Mouse (Mus musculus) bone marrow, adult 2 months (tissue): ENCODE results near the gene Nol4l. TPM values are rescaled to one million over a fixed set of nuclear protein-coding genes. Genes with fewer than 3 reads are reported as not detected.
A peak's percentile ranks its signal among the peaks of the same experiment; 100 is the strongest.

Source experiments
- H3K27ac ChIP-seq: fragments of 200-500 bp; 2 replicates; pipeline ENCODE4 v1.5.1; 2012; ENCODE audit warnings: low read depth, mild to moderate bottlenecking, control low read depth, inconsistent platforms, low read length; ENCODE audit not compliant: control insufficient read depth, poor library complexity, insufficient read depth
- H3K4me1 ChIP-seq: fragments of 200-500 bp; 2 replicates; pipeline ENCODE4 v1.6.1; 2011; ENCODE audit warnings: low read length; ENCODE audit not compliant: control insufficient read depth, insufficient read depth
- H3K4me3 ChIP-seq: fragments of 200-500 bp; replicated peaks from 2 replicates; pipeline ENCODE3; 2011; ENCODE audit warnings: mild to moderate bottlenecking, low read depth, low read length, control low read depth; ENCODE audit not compliant: control insufficient read depth
- CTCF ChIP-seq: fragments of 200-500 bp; IDR thresholded peaks from 2 replicates; pipeline ENCODE4 v1.5.1; 2011; ENCODE audit warnings: low read length, control low read depth; ENCODE audit not compliant: control insufficient read depth, insufficient read depth
- POLR2A ChIP-seq: fragments of 200-500 bp; IDR thresholded peaks from 2 replicates; pipeline ENCODE4 v1.6.1; 2011; ENCODE audit warnings: low read depth, mild to moderate bottlenecking, control low read depth, low read length, borderline replicate concordance; ENCODE audit not compliant: control insufficient read depth
- WGBS: fragments of 180-500 bp; shearing (Covaris S2); methylation state at CpG from one replicate; pipeline ENCODE4 v1.1.7; 2018; 5-methylcytosine and 5-hydroxymethylcytosine counted together
- polyA plus RNA-seq: library from polyadenylated mRNA; stranded (reverse); fragments of >200 nt; gene quantifications from 2 replicates; pipeline ENCODE4 v1.2.4, GENCODE M21; 2011; ENCODE audit warnings: low replicate concordance; ENCODE audit not compliant: missing spikeins, insufficient read depth, insufficient read length

Nol4l gene
- polyA plus RNA-seq, 1 experiment = 7.5 TPM

GRCm38 (mm10) chr2:153444254-153445136 is 85.3 kb downstream of the Nol4l start:
- Histone ChIP-seq H3K27ac (peak overlapping the region; percentile 15; the same call in 1 of the 2 replicates), H3K4me1 (no peaks in the 10 kb centered on the region; the same call in 1 of the 2 replicates), H3K4me3 (peak overlapping the region; percentile 57)
- peak; percentile 18; the same call in 1 of the 2 replicates for TF ChIP-seq POLR2A
- TF ChIP-seq CTCF = no peak
- 4% methylated on average over 46 of the region's 64 CpGs for WGBS

DNA sequence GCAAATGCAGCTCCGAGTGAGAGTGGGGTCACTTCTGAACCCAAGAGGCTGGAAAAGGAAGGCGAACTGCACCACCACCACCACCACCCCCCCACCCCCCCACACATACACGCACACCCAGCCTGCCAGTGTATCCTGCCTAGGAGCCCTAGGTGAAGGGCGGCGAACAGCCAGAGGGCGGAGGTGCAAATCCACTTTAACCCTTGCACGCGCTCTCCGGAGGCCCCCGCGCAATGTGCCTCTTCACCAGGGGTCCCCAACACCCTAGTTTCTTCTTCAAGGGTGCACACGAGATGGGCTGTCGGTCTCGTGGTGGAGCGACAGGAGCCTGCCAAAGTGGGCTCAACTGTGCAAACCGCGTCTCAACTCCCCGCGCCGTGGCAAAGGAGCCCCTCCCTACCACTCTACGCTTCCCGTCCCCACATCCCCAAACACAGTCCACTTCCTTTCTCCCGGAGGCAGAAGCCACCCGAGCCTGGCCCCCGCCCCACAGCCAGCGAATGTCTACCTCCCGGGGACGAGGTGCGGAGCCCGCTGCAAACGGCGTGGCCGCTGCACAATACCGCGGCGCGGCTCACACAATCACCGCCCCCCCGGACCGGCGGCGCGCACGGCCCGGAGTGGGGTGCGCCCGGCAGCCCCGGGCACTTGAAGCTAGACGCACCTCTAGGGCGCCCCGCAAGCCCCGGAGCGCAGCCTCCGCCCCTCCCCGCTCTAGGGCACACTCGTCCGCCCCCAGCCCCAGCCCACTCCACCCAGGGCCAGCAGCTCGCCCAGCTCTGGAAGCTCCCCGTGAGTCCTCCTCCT is 86.1 kb downstream of the Nol4l start:
- peak overlapping the region; percentile 57 for H3K4me3 ChIP-seq
- TF ChIP-seq POLR2A (no peak), CTCF (no peak)
- H3K27ac ChIP-seq = no peak overlapping the region
- 2% methylated on average over 59 of the region's 59 CpGs for WGBS
- H3K4me1 ChIP-seq = no peaks in the 10 kb centered on the region; the same call in 1 of the 2 replicates

DNA sequence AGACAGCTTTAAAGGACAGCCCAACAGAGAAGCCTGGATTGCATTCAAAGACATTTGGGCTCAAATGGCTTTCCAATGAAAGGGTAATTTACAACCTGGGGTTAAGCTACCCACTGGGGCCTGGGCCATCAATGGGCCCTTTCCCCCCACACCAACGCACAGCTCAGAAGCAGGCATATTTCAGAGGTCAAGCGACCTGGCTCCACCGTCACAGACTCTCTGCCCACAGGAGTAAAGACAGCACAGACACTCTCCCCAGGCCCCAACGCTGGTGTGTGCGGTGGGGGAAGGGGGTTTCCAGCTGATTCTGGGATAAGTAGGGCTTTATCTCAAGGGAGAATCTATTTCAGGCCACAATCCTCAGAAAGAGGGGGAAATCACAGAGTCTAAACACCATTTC is 87.1 kb downstream of the Nol4l start:
- H3K27ac ChIP-seq = no peak overlapping the region
- H3K4me3 ChIP-seq = no peak overlapping the region
- no peak for TF ChIP-seq POLR2A
- 70% methylated on average over 5 of the region's 5 CpGs for WGBS
- H3K4me1 ChIP-seq = no peaks in the 10 kb centered on the region; the same call in 1 of the 2 replicates

GRCm38 (mm10) chr2:153441228-153441627 is 88.5 kb downstream of the Nol4l start:
- no peak overlapping the region for H3K27ac ChIP-seq
- no peak overlapping the region for H3K4me3 ChIP-seq
- peaks cover 3% of the 10 kb centered on the region; the same call in 1 of the 2 replicates for H3K4me1 ChIP-seq
- TF ChIP-seq POLR2A (no peak), CTCF (no peak)
- 72% methylated on average over 3 of the region's 3 CpGs for WGBS

DNA sequence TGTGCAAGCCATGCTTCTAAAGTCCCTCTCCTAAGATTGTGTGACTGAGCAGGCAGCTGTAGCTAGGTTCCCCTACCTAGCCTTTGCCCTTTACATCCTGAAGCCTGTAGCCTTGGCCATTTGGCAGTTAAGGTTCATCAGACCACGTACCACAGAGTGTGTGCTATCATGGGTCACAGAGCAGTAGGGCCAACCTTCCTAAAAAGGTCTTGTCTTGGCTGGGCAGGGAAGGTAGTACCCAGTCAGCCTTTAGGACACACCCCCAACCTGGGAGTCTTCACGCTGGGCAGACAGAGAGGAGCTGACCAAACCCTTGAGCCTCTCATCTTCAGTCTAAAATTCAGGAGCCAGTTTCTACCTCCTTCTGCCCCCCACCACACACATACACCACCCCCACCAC is 89.0 kb downstream of the Nol4l start:
- no peak for TF ChIP-seq CTCF
- no peak for TF ChIP-seq POLR2A

GRCm38 (mm10) chr2:153437306-153437659 is 92.5 kb downstream of the Nol4l start:
- TF ChIP-seq POLR2A (no peak), CTCF (no peak)
- no peak overlapping the region for H3K27ac ChIP-seq
- WGBS = 73% methylated on average over 2 of the region's 2 CpGs
- H3K4me1 ChIP-seq = peaks cover 3% of the 10 kb centered on the region; the same call in 1 of the 2 replicates
- no peak overlapping the region for H3K4me3 ChIP-seq

More for the DNA sequence above, 89.0 kb downstream of the Nol4l start:
- Histone ChIP-seq H3K27ac (no peak overlapping the region), H3K4me3 (no peak overlapping the region), H3K4me1 (peaks cover 3% of the 10 kb centered on the region; the same call in 1 of the 2 replicates)
- 70% methylated on average over 2 of the region's 2 CpGs for WGBS

DNA sequence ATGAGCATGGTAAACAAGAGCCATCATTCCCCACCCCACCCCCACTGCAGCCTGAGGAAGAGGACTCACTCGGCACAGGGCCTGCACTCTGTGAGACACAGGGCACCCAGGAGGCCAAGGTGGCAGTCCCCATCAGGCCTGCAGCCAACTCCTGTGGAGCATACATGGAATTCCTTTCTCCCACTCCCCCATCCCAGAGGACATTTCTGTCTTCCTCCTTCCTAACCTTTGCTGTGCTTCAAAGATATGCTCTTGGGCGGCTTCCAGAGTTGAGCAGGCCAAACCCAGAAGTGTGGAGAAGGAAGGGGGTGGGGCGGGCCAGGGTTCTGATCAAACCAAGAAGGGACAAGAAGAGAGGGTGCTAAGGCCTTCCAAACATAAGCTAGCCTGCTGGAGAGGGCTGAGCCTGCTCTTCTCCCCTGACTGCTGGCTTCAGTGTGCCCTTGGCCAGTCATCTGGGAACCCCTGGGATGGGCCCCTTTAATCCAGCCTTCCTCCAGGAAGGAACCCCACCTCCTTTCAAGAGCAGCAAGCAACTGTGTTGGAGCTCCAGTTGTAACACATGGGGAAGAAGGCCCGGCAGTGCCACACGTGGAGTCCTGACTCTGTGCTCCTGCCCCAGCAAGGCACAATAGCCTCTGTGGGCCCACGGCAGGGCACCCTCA is 93.0 kb downstream of the Nol4l start:
- 69% methylated on average over 6 of the region's 6 CpGs for WGBS
- H3K27ac ChIP-seq = no peak overlapping the region

More for the DNA sequence above, 93.0 kb downstream of the Nol4l start:
- Histone ChIP-seq H3K4me1 (peaks cover 3% of the 10 kb centered on the region; the same call in 1 of the 2 replicates), H3K4me3 (no peak overlapping the region)
- TF ChIP-seq POLR2A (no peak), CTCF (no peak)
